Mouse (Mus musculus) MEL (cell line): Measurements from ENCODE around the gene Hoxd4. TPM values are rescaled to one million over a fixed set of nuclear protein-coding genes. Genes with fewer than 3 reads are reported as not detected.

ENCODE experiments used
- DNase-seq: peaks from one replicate; pipeline ENCODE4 v3.0.0; 2011; ENCODE audit warnings: low read depth, low spot score
- H3K27ac ChIP-seq: 2 replicates; pipeline ENCODE4 v1.5.1; 2012; ENCODE audit warnings: low read depth, mild to moderate bottlenecking, control low read depth, low read length, moderate library complexity; ENCODE audit not compliant: control insufficient read depth
- H3K27me3 ChIP-seq, 2 experiments: fragments of 150-350 bp in 1 of 2; sonication (generic) in 1 of 2; 2 replicates each; pipeline ENCODE4 v1.6.1; 2012; ENCODE audit warnings: low read length in 2 of 2, mild to moderate bottlenecking in 2 of 2, improper control_type of control experiment in 1 of 2, moderate library complexity in 1 of 2; ENCODE audit not compliant: insufficient read depth in 2 of 2, control insufficient read depth in 1 of 2
- H3K36me3 ChIP-seq, 2 experiments: 2 replicates each; pipeline ENCODE4 v1.6.1; 2012 to 2014; ENCODE audit warnings: low read length in 2 of 2, improper control_type of control experiment in 1 of 2, inconsistent platforms in 1 of 2, mild to moderate bottlenecking in 1 of 2; ENCODE audit not compliant: insufficient read depth in 2 of 2, control insufficient read depth in 1 of 2
- H3K4me1 ChIP-seq, 2 experiments: fragments of 150-350 bp in 1 of 2; sonication (generic) in 1 of 2; 2 replicates each; pipeline ENCODE4 v1.6.1; 2012; ENCODE audit warnings: low read length in 2 of 2, improper control_type of control experiment in 1 of 2, mild to moderate bottlenecking in 1 of 2; ENCODE audit not compliant: insufficient read depth in 2 of 2, control insufficient read depth in 1 of 2
- H3K4me3 ChIP-seq, 2 experiments: fragments of 150-350 bp in 1 of 2; sonication (generic) in 1 of 2; 2 replicates each; pipeline ENCODE4 v1.5.1; 2012; ENCODE audit warnings: low read depth in 2 of 2, low read length in 2 of 2, mild to moderate bottlenecking in 2 of 2, moderate library complexity in 2 of 2, control low read depth in 1 of 2, improper control_type of control experiment in 1 of 2; ENCODE audit not compliant: control insufficient read depth in 1 of 2, insufficient read depth in 1 of 2
- H3K79me2 ChIP-seq: 2 replicates; pipeline ENCODE4 v1.6.1; 2012; ENCODE audit warnings: mild to moderate bottlenecking, low read length, moderate library complexity; ENCODE audit not compliant: control insufficient read depth, poor library complexity, insufficient read depth
- H3K9ac ChIP-seq: 2 replicates; pipeline ENCODE4 v1.6.1; 2012; ENCODE audit warnings: low read depth, mild to moderate bottlenecking, control low read depth, low read length, moderate library complexity; ENCODE audit not compliant: control insufficient read depth, poor library complexity, severe bottlenecking
- H3K9me3 ChIP-seq: fragments of 150-350 bp; sonication (generic); replicated peaks from 2 replicates; pipeline ENCODE4 v1.6.1; 2012; ENCODE audit warnings: mild to moderate bottlenecking, low read length, improper control_type of control experiment, moderate library complexity; ENCODE audit not compliant: insufficient read depth
- CHD1 ChIP-seq: IDR thresholded peaks from 2 replicates; pipeline ENCODE4 v1.6.1; 2012; ENCODE audit warnings: low read depth, mild to moderate bottlenecking, inconsistent platforms, low read length, improper control_type of control experiment
- CTCF ChIP-seq, 3 experiments: IDR thresholded peaks in 2 of 3; conservative IDR thresholded peaks in 1 of 3; 2 replicates each; pipeline ENCODE4 v1.5.1; 2011 to 2012; ENCODE audit warnings: low read length in 3 of 3, low read depth in 2 of 3, mild to moderate bottlenecking in 2 of 3, improper control_type of control experiment in 1 of 3, inconsistent platforms in 1 of 3, mixed read lengths in 1 of 3, moderate library complexity in 1 of 3; ENCODE audit not compliant: control insufficient read depth in 1 of 3, insufficient read depth in 1 of 3, poor library complexity in 1 of 3, severe bottlenecking in 1 of 3
- EP300 ChIP-seq, 2 experiments: IDR thresholded peaks; 2 replicates each; pipeline ENCODE4 v1.6.1; 2011; ENCODE audit warnings: improper control_type of control experiment in 2 of 2, low read length in 2 of 2, low read depth in 1 of 2, mild to moderate bottlenecking in 1 of 2
- ETS1 ChIP-seq: IDR thresholded peaks from 2 replicates; pipeline ENCODE4 v1.6.1; 2012; ENCODE audit warnings: low read depth, mild to moderate bottlenecking, inconsistent platforms, low read length, improper control_type of control experiment, moderate library complexity
- HCFC1 ChIP-seq: IDR thresholded peaks from 2 replicates; pipeline ENCODE4 v1.6.1; 2012; ENCODE audit warnings: low read depth, mild to moderate bottlenecking, inconsistent platforms, low read length, improper control_type of control experiment, moderate library complexity
- JUND ChIP-seq: IDR thresholded peaks from 2 replicates; pipeline ENCODE4 v1.6.1; 2011; ENCODE audit warnings: low read depth, mild to moderate bottlenecking, improper control_type of control experiment, low read length
- MAFK ChIP-seq: IDR thresholded peaks from 2 replicates; pipeline ENCODE4 v1.6.1; 2011; ENCODE audit warnings: low read depth, mild to moderate bottlenecking, low read length, improper control_type of control experiment, borderline replicate concordance
- MAX ChIP-seq: IDR thresholded peaks from 2 replicates; pipeline ENCODE4 v1.6.1; 2011; ENCODE audit warnings: low read length, improper control_type of control experiment
- MAZ ChIP-seq: IDR thresholded peaks from 2 replicates; pipeline ENCODE4 v1.6.1; 2012; ENCODE audit warnings: low read depth, mild to moderate bottlenecking, inconsistent platforms, low read length, improper control_type of control experiment
- MEF2A ChIP-seq: IDR thresholded peaks from 2 replicates; pipeline ENCODE4 v1.6.1; 2014; ENCODE audit warnings: low read depth, mild to moderate bottlenecking, inconsistent platforms, low read length, improper control_type of control experiment; ENCODE audit not compliant: poor library complexity, insufficient replicate concordance, severe bottlenecking; ENCODE audit errors: extremely low read depth
- MYC ChIP-seq: IDR thresholded peaks from 2 replicates; pipeline ENCODE4 v1.6.1; 2011; ENCODE audit warnings: low read depth, mild to moderate bottlenecking, low read length, improper control_type of control experiment, moderate library complexity
- POLR2A ChIP-seq, 2 experiments: IDR thresholded peaks; 2 replicates each; pipeline ENCODE4 v1.6.1; 2011 to 2012; ENCODE audit warnings: low read length in 2 of 2, mild to moderate bottlenecking in 2 of 2, control low read depth in 1 of 2, improper control_type of control experiment in 1 of 2, low read depth in 1 of 2, moderate library complexity in 1 of 2; ENCODE audit not compliant: control insufficient read depth in 1 of 2, insufficient read depth in 1 of 2, poor library complexity in 1 of 2
- POLR2AphosphoS5 ChIP-seq: IDR thresholded peaks from 2 replicates; pipeline ENCODE4 v1.6.1; 2012; ENCODE audit warnings: low read depth, borderline replicate concordance, mild to moderate bottlenecking, inconsistent platforms, low read length, moderate library complexity, mixed read lengths
- SIN3A ChIP-seq: IDR thresholded peaks from 2 replicates; pipeline ENCODE4 v1.6.1; 2012; ENCODE audit warnings: low read length, improper control_type of control experiment, inconsistent platforms
- TAL1 ChIP-seq: IDR thresholded peaks from 2 replicates; pipeline ENCODE4 v1.6.1; 2012; ENCODE audit warnings: mild to moderate bottlenecking, inconsistent platforms, low read length, moderate library complexity, mixed read lengths
- TBP ChIP-seq: IDR thresholded peaks from 2 replicates; pipeline ENCODE4 v1.8.0; 2011; ENCODE audit warnings: low read depth, low read length, improper control_type of control experiment
- TCF12 ChIP-seq: IDR thresholded peaks from 2 replicates; pipeline ENCODE4 v1.6.1; 2014; ENCODE audit warnings: low read depth, mild to moderate bottlenecking, inconsistent platforms, low read length, improper control_type of control experiment, moderate library complexity
- ZC3H11A ChIP-seq: IDR thresholded peaks from 2 replicates; pipeline ENCODE4 v1.6.1; 2012; ENCODE audit warnings: low read depth, mild to moderate bottlenecking, inconsistent platforms, low read length, improper control_type of control experiment
- ZKSCAN1 ChIP-seq: IDR thresholded peaks from 2 replicates; pipeline ENCODE4 v1.6.1; 2012; ENCODE audit warnings: low read depth, mild to moderate bottlenecking, inconsistent platforms, low read length, improper control_type of control experiment, moderate library complexity
- ZNF384 ChIP-seq: IDR thresholded peaks from 2 replicates; pipeline ENCODE4 v1.6.1; 2012; ENCODE audit warnings: low read depth, mild to moderate bottlenecking, inconsistent platforms, low read length, improper control_type of control experiment
- polyA plus RNA-seq, 2 experiments: library from polyadenylated mRNA; stranded (reverse) in 1 of 2; unstranded in 1 of 2; fragments of >175 nt in 1 of 2; fragments of >200 nt in 1 of 2; gene quantifications; 2 replicates each; pipeline versions ENCODE4 v1.2.1 to v1.2.4; 2012; ENCODE audit warnings: low replicate concordance in 2 of 2, low read depth in 1 of 2; ENCODE audit not compliant: insufficient read length in 2 of 2, insufficient read depth in 1 of 2, missing spikeins in 1 of 2
- total RNA-seq: library from RNA; depleted of rRNA; stranded (reverse); fragments of 300-350 nt; gene quantifications from 2 replicates; pipeline ENCODE4 v1.2.3, GENCODE M21; 2012

Gene Hoxd4
- total and polyA plus RNA-seq, 3 experiments: not detected

- TF ChIP-seq JUND: no peak
- H3K4me1 ChIP-seq: no peaks in the 10 kb centered on the region
- no peaks in the 10 kb centered on the region for H3K36me3 ChIP-seq
- no peak overlapping the region for H3K9ac ChIP-seq
- no peak for DNase-seq
- H3K27me3 ChIP-seq: no peaks in the 10 kb centered on the region; a peak in 1 of 4 replicates
- H3K4me3 ChIP-seq: no peak overlapping the region
- H3K79me2 ChIP-seq: no peaks in the 10 kb centered on the region
- H3K27ac ChIP-seq: no peak overlapping the region
- no peaks in the 10 kb centered on the region for H3K9me3 ChIP-seq
These were observed 22.0 kb upstream of the Hoxd4 start for GRCm38 (mm10) chr2:74689574-74690337.

GRCm38 (mm10) chr2:74690338-74690716 lies 21.4 kb upstream of the Hoxd4 start:
- no peak overlapping the region for H3K4me3 ChIP-seq
- H3K36me3 ChIP-seq: no peaks in the 10 kb centered on the region
- H3K27ac ChIP-seq: no peak overlapping the region
- H3K9ac ChIP-seq: no peak overlapping the region
- H3K27me3 ChIP-seq: no peaks in the 10 kb centered on the region; a peak in 1 of 4 replicates
- no peaks in the 10 kb centered on the region for H3K9me3 ChIP-seq
- H3K79me2 ChIP-seq: no peaks in the 10 kb centered on the region
- no peak for DNase-seq
- H3K4me1 ChIP-seq: no peaks in the 10 kb centered on the region
- no peak for TF ChIP-seq CTCF (IDR thresholded peaks at IDR 0.05 in 2 of 3, conservative IDR thresholded peaks at IDR 0.05 in 1 of 3; ENCODE audit: control insufficient read depth in 1 of 3, insufficient read depth in 1 of 3, low read depth in 2 of 3, low read length in 3 of 3, poor library complexity in 1 of 3, severe bottlenecking in 1 of 3)
- TF ChIP-seq JUND: no peak
- TF ChIP-seq MAZ: no peak
- TF ChIP-seq TBP: no peak
- TF ChIP-seq MEF2A: no peak
- no peak for TF ChIP-seq HCFC1
- no peak for TF ChIP-seq EP300 (IDR thresholded peaks at IDR 0.05; ENCODE audit: low read depth in 1 of 2, low read length in 2 of 2)
- TF ChIP-seq ZNF384: no peak
- no peak for TF ChIP-seq SIN3A
- no peak for TF ChIP-seq POLR2AphosphoS5
- no peak for TF ChIP-seq TAL1
- TF ChIP-seq ZKSCAN1: no peak
- TF ChIP-seq POLR2A (IDR thresholded peaks at IDR 0.05; ENCODE audit: control insufficient read depth in 1 of 2, insufficient read depth in 1 of 2, low read depth in 1 of 2, low read length in 2 of 2, poor library complexity in 1 of 2): no peak
- TF ChIP-seq ETS1: no peak
- TF ChIP-seq TCF12: no peak
- TF ChIP-seq MAX: no peak
- TF ChIP-seq ZC3H11A: no peak
- no peak for TF ChIP-seq CHD1
- no peak for TF ChIP-seq MYC
- TF ChIP-seq MAFK: no peak
